Mouse (Mus musculus) adipocyte (in vitro differentiated cells): ENCODE results near the gene Ggn.
"Not testable (repeated sequence)": the region's sequence is repeated elsewhere in the genome, so short reads cannot be mapped to it uniquely, and the experiment has no call there.

Source experiments
- DNase-seq: peaks from one replicate; pipeline ENCODE4 v3.0.0-alpha.2; 2016; ENCODE audit warnings: low spot score

Ggn gene

DNA sequence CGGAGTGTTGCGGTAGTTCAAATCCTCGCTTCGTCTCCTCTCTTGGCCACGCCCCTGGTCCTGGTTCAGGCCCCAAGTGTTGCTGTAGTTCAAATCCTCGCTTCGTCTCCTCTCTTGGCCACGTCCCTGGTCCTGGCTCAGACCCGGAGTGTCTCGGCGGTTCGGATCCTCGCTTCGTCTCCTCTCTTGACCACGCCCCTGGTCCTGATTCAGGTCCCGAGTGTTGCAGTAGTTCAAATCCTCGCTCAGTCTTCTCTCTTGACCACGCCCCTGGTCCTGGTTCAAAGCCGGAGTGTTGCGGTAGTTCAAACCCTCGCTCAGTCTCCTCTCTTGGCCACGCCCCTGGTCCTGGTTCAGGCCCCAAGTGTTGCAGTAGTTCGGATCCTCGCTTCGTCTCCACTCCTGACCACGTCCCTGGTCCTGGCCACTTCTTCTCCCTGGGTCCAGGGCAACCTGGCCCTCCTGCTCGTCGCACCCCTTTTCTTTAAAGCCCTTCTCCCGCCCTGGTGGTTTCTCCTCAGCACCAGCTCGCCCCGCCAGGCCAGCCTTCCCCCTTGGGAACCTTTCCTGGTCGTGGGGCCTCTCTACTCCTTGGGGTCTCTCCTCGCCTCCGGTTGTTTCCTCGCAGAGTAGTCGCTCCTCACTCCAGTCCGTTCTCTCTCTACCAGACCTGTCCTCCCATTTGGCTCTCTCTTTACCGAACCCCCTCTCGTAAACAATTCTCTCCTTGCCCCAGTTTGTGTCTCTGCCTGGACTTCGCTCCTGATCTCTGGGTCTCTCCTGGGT is 43.0 kb downstream of the Ggn start:
- DNase-seq = not testable (repeated sequence)

DNA sequence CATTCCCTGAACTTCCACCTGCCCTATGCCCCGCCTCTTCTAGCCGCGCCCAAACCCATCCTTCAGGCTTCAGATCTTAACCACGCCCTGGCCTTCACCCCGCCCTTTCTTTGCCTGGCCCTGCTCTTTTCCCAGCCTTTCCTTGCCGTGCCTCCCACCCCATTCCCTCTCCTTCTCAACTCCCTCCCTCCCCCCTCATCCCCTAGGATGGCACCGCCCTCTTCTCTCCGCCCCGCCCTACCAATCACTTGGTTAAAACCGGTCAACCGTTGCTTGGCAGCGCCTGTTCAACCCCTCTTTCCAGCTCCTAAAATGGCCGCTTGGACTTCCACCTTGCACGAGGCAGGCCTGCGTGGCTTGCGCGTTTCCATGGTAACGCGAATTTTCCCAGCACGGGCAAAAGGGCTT is 43.7 kb downstream of the Ggn start, which contains the start of gene Catsperg1:
Gene Catsperg1, minus strand, starts transcription at position 361 of the 408 bp plus-strand sequence.
- no peak for DNase-seq

DNA sequence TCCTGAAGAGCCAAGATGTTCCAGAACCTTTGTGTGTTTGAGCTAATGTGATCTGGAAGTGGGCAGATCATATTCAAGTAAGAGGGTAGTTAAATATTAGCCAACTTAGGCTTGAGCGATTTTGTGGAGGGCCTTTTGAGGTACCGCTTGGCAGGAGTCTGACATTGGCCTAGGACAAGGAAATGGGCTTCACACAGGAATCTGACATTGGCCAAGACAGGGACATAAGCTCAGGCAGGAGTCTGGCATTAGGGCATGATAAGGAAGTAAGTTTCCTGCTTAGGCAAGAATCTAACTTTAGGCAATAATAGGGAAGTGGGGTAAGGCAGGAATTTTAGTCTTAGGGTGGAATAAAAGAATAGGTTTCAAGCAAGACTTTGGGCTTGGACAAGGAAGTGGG is 44.2 kb downstream of the Ggn start:
- DNase-seq = no peak

DNA sequence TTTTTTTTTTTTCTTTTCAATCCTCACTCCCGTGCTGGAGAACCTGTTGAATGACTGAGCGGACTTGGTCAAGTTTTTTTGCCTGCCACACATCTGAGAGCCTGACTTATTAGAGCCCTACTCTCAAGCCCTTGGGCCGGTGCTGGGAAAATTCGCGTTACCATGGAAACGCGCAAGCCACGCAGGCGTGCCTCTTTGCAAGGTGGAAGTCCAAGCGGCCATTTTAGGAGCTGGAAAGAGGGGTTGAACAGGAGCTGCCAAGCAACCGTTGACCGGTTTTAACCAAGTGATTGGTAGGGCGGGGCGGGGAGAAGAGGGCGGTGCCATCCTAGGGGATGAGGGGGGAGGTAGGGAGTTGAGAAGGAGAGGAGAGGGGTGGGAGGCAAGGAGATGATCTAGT is 44.8 kb downstream of the Ggn start:
- DNase-seq = no peak
